Mouse (Mus musculus): ENCODE measurements around the gene Pih1d1. TPM values are rescaled to one million over a fixed set of nuclear protein-coding genes. Genes with fewer than 3 reads are reported as not detected.
A peak's percentile ranks its signal among the peaks of the same experiment; 100 is the strongest.
"Not testable (repeated sequence)": the region's sequence is repeated elsewhere in the genome, so short reads cannot be mapped to it uniquely, and the experiment has no call there.

The Pih1d1 gene
- polyA plus RNA-seq, 1 experiment from 2014 or later: 42.3 TPM

- H3K27ac ChIP-seq (ENCODE audit: low read length): peak overlapping the region; percentile 87
- H3K9ac ChIP-seq (ENCODE audit: low read depth, low read length): no peak overlapping the region
- no peaks in the 10 kb centered on the region for H3K27me3 ChIP-seq (ENCODE audit: control insufficient read depth, insufficient read depth, low read depth, low read length)
- 24% methylated on average over 7 of the region's 7 CpGs for WGBS (ENCODE audit: insufficient replicate concordance)
- 0 out of 2 replicates have a peak overlapping the region, but pooled peaks have one; percentile 0 for H3K4me2 ChIP-seq (ENCODE audit: low read depth, low read length)
- H3K36me3 ChIP-seq (ENCODE audit: control insufficient read depth, insufficient read depth): peaks cover 47% of the 10 kb centered on the region
- H3K9me3 ChIP-seq (replicated peaks; ENCODE audit: control insufficient read depth, low read length): no peaks in the 10 kb centered on the region
- H3K4me3 ChIP-seq (ENCODE audit: low read depth, low read length): no peak overlapping the region
- H3K4me1 ChIP-seq (ENCODE audit: control insufficient read depth, low read depth, low read length): peaks cover 56% of the 10 kb centered on the region
- no peak for ATAC-seq (ENCODE audit: low read depth)
These were observed 28.9 kb upstream of the Pih1d1 start for GRCm38 (mm10) chr7:45125144-45125600.

- Histone ChIP-seq H3K4me1 (ENCODE audit: control insufficient read depth, low read depth, low read length) (peaks cover 58% of the 10 kb centered on the region), H3K36me3 (ENCODE audit: control insufficient read depth, insufficient read depth) (peaks cover 42% of the 10 kb centered on the region), H3K4me2 (ENCODE audit: low read depth, low read length) (0 out of 2 replicates have a peak overlapping the region, but pooled peaks have one; percentile 0)
- H3K27ac ChIP-seq (ENCODE audit: low read length); ATAC-seq (ENCODE audit: low read depth); H3K9me3 ChIP-seq (replicated peaks; ENCODE audit: control insufficient read depth, low read length); H3K27me3 ChIP-seq (ENCODE audit: control insufficient read depth, insufficient read depth, low read depth, low read length); H3K9ac ChIP-seq (ENCODE audit: low read depth, low read length); H3K4me3 ChIP-seq (ENCODE audit: low read depth, low read length): not testable (repeated sequence)
- 66% methylated on average over 5 of the region's 5 CpGs for WGBS (ENCODE audit: insufficient replicate concordance)
These were observed 28.5 kb upstream of the Pih1d1 start for GRCm38 (mm10) chr7:45125649-45126048.

- WGBS (ENCODE audit: insufficient replicate concordance): 58% methylated on average over 17 of the region's 17 CpGs
- Histone ChIP-seq H3K27ac (ENCODE audit: low read length) (peak overlapping the region; percentile 86), H3K36me3 (ENCODE audit: control insufficient read depth, insufficient read depth) (peaks cover 37% of the 10 kb centered on the region), H3K4me1 (ENCODE audit: control insufficient read depth, low read depth, low read length) (peaks cover 54% of the 10 kb centered on the region), H3K27me3 (ENCODE audit: control insufficient read depth, insufficient read depth, low read depth, low read length) (no peaks in the 10 kb centered on the region), H3K4me3 (ENCODE audit: low read depth, low read length) (peak overlapping the region; percentile 81), H3K4me2 (ENCODE audit: low read depth, low read length) (peak overlapping the region; percentile 84), H3K9me3 (replicated peaks; ENCODE audit: control insufficient read depth, low read length) (no peaks in the 10 kb centered on the region), H3K9ac (ENCODE audit: low read depth, low read length) (peak overlapping the region; percentile 87)
- no peak for ATAC-seq (ENCODE audit: low read depth)
These were observed 27.8 kb upstream of the Pih1d1 start for GRCm38 (mm10) chr7:45126147-45126843.

GRCm38 (mm10) chr7:45126844-45127699, 27.0 kb upstream of the Pih1d1 start:
- H3K4me2 ChIP-seq (ENCODE audit: low read depth, low read length): peak overlapping the region; percentile 84
- peaks cover 30% of the 10 kb centered on the region for H3K36me3 ChIP-seq (ENCODE audit: control insufficient read depth, insufficient read depth)
- peak overlapping the region; percentile 86 for H3K27ac ChIP-seq (ENCODE audit: low read length)
- no peaks in the 10 kb centered on the region for H3K27me3 ChIP-seq (ENCODE audit: control insufficient read depth, insufficient read depth, low read depth, low read length)
- no peaks in the 10 kb centered on the region for H3K9me3 ChIP-seq (replicated peaks; ENCODE audit: control insufficient read depth, low read length)
- H3K4me3 ChIP-seq (ENCODE audit: low read depth, low read length): peak overlapping the region; percentile 81
- peaks cover 47% of the 10 kb centered on the region for H3K4me1 ChIP-seq (ENCODE audit: control insufficient read depth, low read depth, low read length)
- 12% methylated on average over 21 of the region's 21 CpGs for WGBS (ENCODE audit: insufficient replicate concordance)
- ATAC-seq (ENCODE audit: low read depth): no peak
- H3K9ac ChIP-seq (ENCODE audit: low read depth, low read length): peak overlapping the region; percentile 87

GRCm38 (mm10) chr7:45127700-45128224, 26.3 kb upstream of the Pih1d1 start:
- peak overlapping the region; percentile 84 for H3K4me2 ChIP-seq (ENCODE audit: low read depth, low read length)
- peaks cover 23% of the 10 kb centered on the region for H3K36me3 ChIP-seq (ENCODE audit: control insufficient read depth, insufficient read depth)
- peak overlapping the region; percentile 87 for H3K9ac ChIP-seq (ENCODE audit: low read depth, low read length)
- WGBS (ENCODE audit: insufficient replicate concordance): 0% methylated on average over 6 of the region's 6 CpGs
- no peak for ATAC-seq (ENCODE audit: low read depth)
- H3K9me3 ChIP-seq (replicated peaks; ENCODE audit: control insufficient read depth, low read length): no peaks in the 10 kb centered on the region
- H3K4me1 ChIP-seq (ENCODE audit: control insufficient read depth, low read depth, low read length): peaks cover 41% of the 10 kb centered on the region
- no peaks in the 10 kb centered on the region for H3K27me3 ChIP-seq (ENCODE audit: control insufficient read depth, insufficient read depth, low read depth, low read length)
- H3K4me3 ChIP-seq (ENCODE audit: low read depth, low read length): peak overlapping the region; percentile 81
- peak overlapping the region; percentile 86 for H3K27ac ChIP-seq (ENCODE audit: low read length)

GRCm38 (mm10) chr7:45128624-45129246, 25.4 kb upstream of the Pih1d1 start, which contains the start of gene Rpl13a:
Gene Rpl13a, minus strand, starts transcription at chr7:45128761.
- Histone ChIP-seq H3K27ac (ENCODE audit: low read length) (peak within 1 kb of the TSS; percentile 90), H3K27me3 (ENCODE audit: control insufficient read depth, insufficient read depth, low read depth, low read length) (no peaks in the 10 kb centered on the region), H3K4me2 (ENCODE audit: low read depth, low read length) (peak within 1 kb of the TSS; percentile 96), H3K9me3 (replicated peaks; ENCODE audit: control insufficient read depth, low read length) (no peaks in the 10 kb centered on the region), H3K9ac (ENCODE audit: low read depth, low read length) (peak within 1 kb of the TSS; percentile 87), H3K36me3 (ENCODE audit: control insufficient read depth, insufficient read depth) (peaks cover 21% of the 10 kb centered on the region), H3K4me3 (ENCODE audit: low read depth, low read length) (peak within 1 kb of the TSS; percentile 81), H3K4me1 (ENCODE audit: control insufficient read depth, low read depth, low read length) (peaks cover 35% of the 10 kb centered on the region)
- ATAC-seq (ENCODE audit: low read depth): peak; percentile 82
- WGBS (ENCODE audit: insufficient replicate concordance): under 1% methylated on average over 48 of the region's 48 CpGs

- Histone ChIP-seq H3K27me3 (ENCODE audit: control insufficient read depth, insufficient read depth, low read depth, low read length) (no peaks in the 10 kb centered on the region), H3K4me2 (ENCODE audit: low read depth, low read length) (peak overlapping the region; percentile 96), H3K9me3 (replicated peaks; ENCODE audit: control insufficient read depth, low read length) (no peaks in the 10 kb centered on the region), H3K9ac (ENCODE audit: low read depth, low read length) (peak overlapping the region; percentile 79), H3K36me3 (ENCODE audit: control insufficient read depth, insufficient read depth) (peaks cover 21% of the 10 kb centered on the region), H3K4me1 (ENCODE audit: control insufficient read depth, low read depth, low read length) (peaks cover 36% of the 10 kb centered on the region), H3K4me3 (ENCODE audit: low read depth, low read length) (peak overlapping the region; percentile 81), H3K27ac (ENCODE audit: low read length) (peak overlapping the region; percentile 90)
- ATAC-seq (ENCODE audit: low read depth): 0 out of 2 replicates have a peak, but pooled peaks have one; percentile 0
- WGBS (ENCODE audit: insufficient replicate concordance): under 1% methylated on average over 17 of the region's 17 CpGs
These were observed 24.8 kb upstream of the Pih1d1 start for GRCm38 (mm10) chr7:45129318-45129717.

- peak overlapping the region; percentile 96 for H3K4me2 ChIP-seq (ENCODE audit: low read depth, low read length)
- peak overlapping the region; percentile 90; the same call in 1 of the 2 replicates for H3K27ac ChIP-seq (ENCODE audit: low read length)
- 42% methylated on average over 15 of the region's 15 CpGs for WGBS (ENCODE audit: insufficient replicate concordance)
- no peaks in the 10 kb centered on the region for H3K27me3 ChIP-seq (ENCODE audit: control insufficient read depth, insufficient read depth, low read depth, low read length)
- H3K9me3 ChIP-seq (replicated peaks; ENCODE audit: control insufficient read depth, low read length): no peaks in the 10 kb centered on the region
- H3K9ac ChIP-seq (ENCODE audit: low read depth, low read length): peak overlapping the region; percentile 79
- H3K36me3 ChIP-seq (ENCODE audit: control insufficient read depth, insufficient read depth): peaks cover 21% of the 10 kb centered on the region
- ATAC-seq (ENCODE audit: low read depth): no peak
- peaks cover 37% of the 10 kb centered on the region for H3K4me1 ChIP-seq (ENCODE audit: control insufficient read depth, low read depth, low read length)
- peak overlapping the region; percentile 81 for H3K4me3 ChIP-seq (ENCODE audit: low read depth, low read length)
These were observed 24.2 kb upstream of the Pih1d1 start for GRCm38 (mm10) chr7:45129776-45130512.
